Mouse (Mus musculus): ENCODE data around the gene Txndc12. TPM values are rescaled to one million over a fixed set of nuclear protein-coding genes. Genes with fewer than 3 reads are reported as not detected.

Gene Txndc12
- total RNA-seq, 2 experiments from 2014 or later = 30.0 to 32.4 TPM

Other genes starting within 250 kb of the Txndc12 start
- gene Cc2d1b, start 214.7 kb upstream of the Txndc12 start, total RNA-seq (2021) = 10 to 100 TPM; 15.6 to 16.3 TPM
- under 1 TPM; 0.36 to 0.51 TPM for gene 3110021N24Rik, start 115.0 kb upstream of the Txndc12 start, total RNA-seq (2021)
- gene Zfyve9, start 53.8 kb upstream of the Txndc12 start, total RNA-seq (2021) = 10 to 100 TPM; 27.4 to 28.0 TPM
- gene Btf3l4, start 987 bp upstream of the Txndc12 start, total RNA-seq (2021) = 10 to 100 TPM; 81.3 to 87.0 TPM
- 10 to 100 TPM; 20.5 to 20.6 TPM for gene Kti12, start 13.2 kb downstream of the Txndc12 start, total RNA-seq (2021)
- gene A730015C16Rik, start 14.0 kb downstream of the Txndc12 start, total RNA-seq (2021) = not detected
- gene Rab3b, start 44.5 kb downstream of the Txndc12 start, total RNA-seq (2021) = 1 to 10 TPM in 1 of 2 experiments, under 1 TPM in 1; 0.24 to 1.1 TPM
- gene Nrd1, start 166.1 kb downstream of the Txndc12 start, total RNA-seq (2021) = 100 to 1,000 TPM; 132 to 133 TPM

Measured in heart, postnatal 36 days (tissue).